Mouse (Mus musculus): ENCODE results near the gene Dlg5. TPM values are rescaled to one million over a fixed set of nuclear protein-coding genes. Genes with fewer than 3 reads are reported as not detected.

Gene Dlg5
- polyA plus RNA-seq, 1 experiment from 2014 or later = 33.6 TPM

- no peak overlapping the region for H3K9ac ChIP-seq (replicated peaks; ENCODE audit: low read depth, low read length)
- no peaks in the 10 kb centered on the region for H3K27me3 ChIP-seq (ENCODE audit: control insufficient read depth, insufficient read depth, low read length)
- H3K4me3 ChIP-seq (ENCODE audit: low read depth, low read length) = no peak overlapping the region
- 57% methylated on average over 2 of the region's 2 CpGs for WGBS
- no peaks in the 10 kb centered on the region for H3K4me1 ChIP-seq (ENCODE audit: control insufficient read depth, insufficient read depth, low read length)
- ATAC-seq (ENCODE audit: insufficient number of reproducible peaks, insufficient read depth, low FRiP score, low read depth) = peak; percentile 49; the same call in 1 of the 2 replicates
- no peak overlapping the region for H3K4me2 ChIP-seq (replicated peaks; ENCODE audit: low read depth, low read length)
- H3K27ac ChIP-seq (ENCODE audit: low read length) = no peak overlapping the region
- no peaks in the 10 kb centered on the region for H3K9me3 ChIP-seq (ENCODE audit: control insufficient read depth, low read depth, low read length)
- H3K36me3 ChIP-seq (ENCODE audit: control insufficient read depth, insufficient read depth, low read length) = no peaks in the 10 kb centered on the region
Measured at GRCm38 (mm10) chr14:24273575-24273974, 27.9 kb upstream of the Dlg5 start.

GRCm38 (mm10) chr14:24269571-24269970 is 23.9 kb upstream of the Dlg5 start:
- no peak overlapping the region for H3K4me2 ChIP-seq (replicated peaks; ENCODE audit: low read depth, low read length)
- H3K4me1 ChIP-seq (ENCODE audit: control insufficient read depth, insufficient read depth, low read length) = no peaks in the 10 kb centered on the region
- H3K27me3 ChIP-seq (ENCODE audit: control insufficient read depth, insufficient read depth, low read length) = no peaks in the 10 kb centered on the region
- no peak overlapping the region for H3K4me3 ChIP-seq (ENCODE audit: low read depth, low read length)
- H3K27ac ChIP-seq (ENCODE audit: low read length) = no peak overlapping the region
- ATAC-seq (ENCODE audit: insufficient number of reproducible peaks, insufficient read depth, low FRiP score, low read depth) = no peak
- 70% methylated on average over 1 of the region's 1 CpGs for WGBS
- no peaks in the 10 kb centered on the region for H3K36me3 ChIP-seq (ENCODE audit: control insufficient read depth, insufficient read depth, low read length)
- H3K9ac ChIP-seq (replicated peaks; ENCODE audit: low read depth, low read length) = no peak overlapping the region
- H3K9me3 ChIP-seq (ENCODE audit: control insufficient read depth, low read depth, low read length) = no peaks in the 10 kb centered on the region

GRCm38 (mm10) chr14:24262915-24263314 is 17.2 kb upstream of the Dlg5 start:
- ATAC-seq (ENCODE audit: insufficient number of reproducible peaks, insufficient read depth, low FRiP score, low read depth) = no peak; the same call in 1 of the 2 replicates
- no peak overlapping the region for H3K27ac ChIP-seq (ENCODE audit: low read length)
- no peak overlapping the region for H3K4me3 ChIP-seq (ENCODE audit: low read depth, low read length)
- WGBS = 31% methylated on average over 2 of the region's 2 CpGs
- H3K9me3 ChIP-seq (ENCODE audit: control insufficient read depth, low read depth, low read length) = no peaks in the 10 kb centered on the region
- H3K4me1 ChIP-seq (ENCODE audit: control insufficient read depth, insufficient read depth, low read length) = peaks cover 16% of the 10 kb centered on the region
- no peak overlapping the region for H3K4me2 ChIP-seq (replicated peaks; ENCODE audit: low read depth, low read length)
- H3K9ac ChIP-seq (replicated peaks; ENCODE audit: low read depth, low read length) = no peak overlapping the region
- H3K36me3 ChIP-seq (ENCODE audit: control insufficient read depth, insufficient read depth, low read length) = no peaks in the 10 kb centered on the region
- H3K27me3 ChIP-seq (ENCODE audit: control insufficient read depth, insufficient read depth, low read length) = no peaks in the 10 kb centered on the region

GRCm38 (mm10) chr14:24262382-24262781 is 16.7 kb upstream of the Dlg5 start:
- H3K27ac ChIP-seq (ENCODE audit: low read length) = no peak overlapping the region
- no peak overlapping the region for H3K4me3 ChIP-seq (ENCODE audit: low read depth, low read length)
- no peak overlapping the region for H3K9ac ChIP-seq (replicated peaks; ENCODE audit: low read depth, low read length)
- 63% methylated on average over 6 of the region's 6 CpGs for WGBS
- H3K27me3 ChIP-seq (ENCODE audit: control insufficient read depth, insufficient read depth, low read length) = no peaks in the 10 kb centered on the region
- no peak for ATAC-seq (ENCODE audit: insufficient number of reproducible peaks, insufficient read depth, low FRiP score, low read depth)
- peaks cover 16% of the 10 kb centered on the region for H3K4me1 ChIP-seq (ENCODE audit: control insufficient read depth, insufficient read depth, low read length)
- no peak overlapping the region for H3K4me2 ChIP-seq (replicated peaks; ENCODE audit: low read depth, low read length)
- no peaks in the 10 kb centered on the region for H3K36me3 ChIP-seq (ENCODE audit: control insufficient read depth, insufficient read depth, low read length)
- no peaks in the 10 kb centered on the region for H3K9me3 ChIP-seq (ENCODE audit: control insufficient read depth, low read depth, low read length)

- no peak overlapping the region for H3K9ac ChIP-seq (replicated peaks; ENCODE audit: low read depth, low read length)
- ATAC-seq (ENCODE audit: insufficient number of reproducible peaks, insufficient read depth, low FRiP score, low read depth) = no peak
- peaks cover 16% of the 10 kb centered on the region for H3K4me1 ChIP-seq (ENCODE audit: control insufficient read depth, insufficient read depth, low read length)
- no peak overlapping the region for H3K4me2 ChIP-seq (replicated peaks; ENCODE audit: low read depth, low read length)
- H3K4me3 ChIP-seq (ENCODE audit: low read depth, low read length) = no peak overlapping the region
- 59% methylated on average over 4 of the region's 4 CpGs for WGBS
- no peaks in the 10 kb centered on the region for H3K27me3 ChIP-seq (ENCODE audit: control insufficient read depth, insufficient read depth, low read length)
- no peaks in the 10 kb centered on the region for H3K36me3 ChIP-seq (ENCODE audit: control insufficient read depth, insufficient read depth, low read length)
- no peaks in the 10 kb centered on the region for H3K9me3 ChIP-seq (ENCODE audit: control insufficient read depth, low read depth, low read length)
- H3K27ac ChIP-seq (ENCODE audit: low read length) = no peak overlapping the region
Measured at GRCm38 (mm10) chr14:24260391-24260790, 14.7 kb upstream of the Dlg5 start.

- Histone ChIP-seq H3K27me3 (ENCODE audit: control insufficient read depth, insufficient read depth, low read length) (no peaks in the 10 kb centered on the region), H3K4me2 (replicated peaks; ENCODE audit: low read depth, low read length) (no peak overlapping the region), H3K9me3 (ENCODE audit: control insufficient read depth, low read depth, low read length) (no peaks in the 10 kb centered on the region), H3K36me3 (ENCODE audit: control insufficient read depth, insufficient read depth, low read length) (no peaks in the 10 kb centered on the region), H3K4me3 (ENCODE audit: low read depth, low read length) (no peak overlapping the region), H3K9ac (replicated peaks; ENCODE audit: low read depth, low read length) (no peak overlapping the region), H3K27ac (ENCODE audit: low read length) (no peak overlapping the region), H3K4me1 (ENCODE audit: control insufficient read depth, insufficient read depth, low read length) (peaks cover 15% of the 10 kb centered on the region)
- ATAC-seq (ENCODE audit: insufficient number of reproducible peaks, insufficient read depth, low FRiP score, low read depth) = no peak
- 51% methylated on average over 2 of the region's 2 CpGs for WGBS
Measured at GRCm38 (mm10) chr14:24255956-24256355, 10.2 kb upstream of the Dlg5 start.

GRCm38 (mm10) chr14:24253611-24254202 is 8.0 kb upstream of the Dlg5 start:
- no peak overlapping the region for H3K4me3 ChIP-seq (ENCODE audit: low read depth, low read length)
- peak overlapping the region; percentile 2; the same call in 1 of the 2 replicates for H3K4me2 ChIP-seq (replicated peaks; ENCODE audit: low read depth, low read length)
- no peaks in the 10 kb centered on the region for H3K27me3 ChIP-seq (ENCODE audit: control insufficient read depth, insufficient read depth, low read length)
- WGBS = 4% methylated on average over 8 of the region's 8 CpGs
- H3K4me1 ChIP-seq (ENCODE audit: control insufficient read depth, insufficient read depth, low read length) = peaks cover 15% of the 10 kb centered on the region
- H3K36me3 ChIP-seq (ENCODE audit: control insufficient read depth, insufficient read depth, low read length) = no peaks in the 10 kb centered on the region
- no peaks in the 10 kb centered on the region for H3K9me3 ChIP-seq (ENCODE audit: control insufficient read depth, low read depth, low read length)
- H3K27ac ChIP-seq (ENCODE audit: low read length) = peak overlapping the region; percentile 85
- peak; percentile 87 for ATAC-seq (ENCODE audit: insufficient number of reproducible peaks, insufficient read depth, low FRiP score, low read depth)
- no peak overlapping the region for H3K9ac ChIP-seq (replicated peaks; ENCODE audit: low read depth, low read length)

GRCm38 (mm10) chr14:24251326-24251725 is 5.6 kb upstream of the Dlg5 start:
- Histone ChIP-seq H3K4me2 (replicated peaks; ENCODE audit: low read depth, low read length) (no peak overlapping the region), H3K4me3 (ENCODE audit: low read depth, low read length) (no peak overlapping the region), H3K27ac (ENCODE audit: low read length) (no peak overlapping the region), H3K36me3 (ENCODE audit: control insufficient read depth, insufficient read depth, low read length) (no peaks in the 10 kb centered on the region), H3K4me1 (ENCODE audit: control insufficient read depth, insufficient read depth, low read length) (peaks cover 15% of the 10 kb centered on the region), H3K9ac (replicated peaks; ENCODE audit: low read depth, low read length) (no peak overlapping the region), H3K9me3 (ENCODE audit: control insufficient read depth, low read depth, low read length) (no peaks in the 10 kb centered on the region), H3K27me3 (ENCODE audit: control insufficient read depth, insufficient read depth, low read length) (no peaks in the 10 kb centered on the region)
- 84% methylated on average over 1 of the region's 1 CpGs for WGBS
- no peak for ATAC-seq (ENCODE audit: insufficient number of reproducible peaks, insufficient read depth, low FRiP score, low read depth)

- Histone ChIP-seq H3K4me3 (ENCODE audit: low read depth, low read length) (no peak overlapping the region), H3K27me3 (ENCODE audit: control insufficient read depth, insufficient read depth, low read length) (no peaks in the 10 kb centered on the region), H3K27ac (ENCODE audit: low read length) (no peak overlapping the region; the same call in 1 of the 2 replicates), H3K9ac (replicated peaks; ENCODE audit: low read depth, low read length) (no peak overlapping the region), H3K9me3 (ENCODE audit: control insufficient read depth, low read depth, low read length) (no peaks in the 10 kb centered on the region), H3K4me1 (ENCODE audit: control insufficient read depth, insufficient read depth, low read length) (peaks cover 15% of the 10 kb centered on the region), H3K4me2 (replicated peaks; ENCODE audit: low read depth, low read length) (no peak overlapping the region), H3K36me3 (ENCODE audit: control insufficient read depth, insufficient read depth, low read length) (no peaks in the 10 kb centered on the region)
- 51% methylated on average over 2 of the region's 2 CpGs for WGBS
- ATAC-seq (ENCODE audit: insufficient number of reproducible peaks, insufficient read depth, low FRiP score, low read depth) = no peak
Measured at GRCm38 (mm10) chr14:24249926-24250325, 4.2 kb upstream of the Dlg5 start.

All from stomach, embryonic 14.5 days (tissue).